Mouse (Mus musculus) cerebellum, adult 2 months (tissue): ENCODE results near the gene Plpp7. TPM values are rescaled to one million over a fixed set of nuclear protein-coding genes. Genes with fewer than 3 reads are reported as not detected.
A peak's percentile ranks its signal among the peaks of the same experiment; 100 is the strongest.

Source experiments
- DNase-seq, 2 experiments: peaks; one replicate each; pipeline ENCODE4 v3.0.0; 2021
- H3K27ac ChIP-seq: fragments of 200-500 bp; 2 replicates; pipeline ENCODE4 v1.5.1; 2012; ENCODE audit warnings: low read length, control low read depth, inconsistent platforms; ENCODE audit not compliant: insufficient read depth
- H3K27me3 ChIP-seq: fragments of 200-500 bp; 2 replicates; pipeline ENCODE4 v1.6.1; 2012; ENCODE audit warnings: inconsistent platforms, mild to moderate bottlenecking, low read length, moderate library complexity; ENCODE audit not compliant: control insufficient read depth, insufficient read depth
- H3K4me1 ChIP-seq: fragments of 200-500 bp; 2 replicates; pipeline ENCODE4 v1.6.1; 2011; ENCODE audit warnings: low read length; ENCODE audit not compliant: control insufficient read depth, insufficient read depth
- H3K4me3 ChIP-seq: fragments of 200-500 bp; replicated peaks from 2 replicates; pipeline ENCODE3; 2011; ENCODE audit warnings: mild to moderate bottlenecking, low read depth, low read length, control low read depth; ENCODE audit not compliant: insufficient read depth
- CTCF ChIP-seq: fragments of 200-500 bp; IDR thresholded peaks from 2 replicates; pipeline ENCODE4 v1.5.1; 2011; ENCODE audit warnings: low read depth, mild to moderate bottlenecking, control low read depth, low read length, moderate library complexity, borderline replicate concordance; ENCODE audit not compliant: insufficient read depth
- POLR2A ChIP-seq: fragments of 200-500 bp; IDR thresholded peaks from 2 replicates; pipeline ENCODE4 v1.6.1; 2011; ENCODE audit warnings: low read length, control low read depth, borderline replicate concordance; ENCODE audit not compliant: insufficient read depth
- WGBS: fragments of 180-500 bp; shearing (Covaris S2); methylation state at CpG from one replicate; pipeline ENCODE4 v1.1.7; 2018; 5-methylcytosine and 5-hydroxymethylcytosine counted together
- polyA plus RNA-seq: library from polyadenylated mRNA; depleted of rRNA; stranded (reverse); fragments of >200 nt; gene quantifications from 2 replicates; pipeline ENCODE4 v1.2.3, GENCODE M21; 2012; rRNA removed

Gene Plpp7
- polyA plus RNA-seq, 1 experiment = 41.3 TPM

- 34% methylated on average over 10 of the region's 10 CpGs for whole genome bisulfite sequencing
These were observed 61.3 kb downstream of the Plpp7 start for GRCm38 (mm10) chr2:32156645-32157044.

GRCm38 (mm10) chr2:32157328-32157727, 62.0 kb downstream of the Plpp7 start:
- H3K4me1 ChIP-seq = peaks cover 45% of the 10 kb centered on the region
- no peak overlapping the region for H3K4me3 ChIP-seq
- H3K27me3 ChIP-seq = no peaks in the 10 kb centered on the region
- 0 out of 2 replicates have a peak overlapping the region, but pooled peaks have one; percentile 23 for H3K27ac ChIP-seq
- DNase-seq = no peak
- 24% methylated on average over 4 of the region's 4 CpGs for WGBS
- TF ChIP-seq CTCF (no peak), POLR2A (no peak)

More at GRCm38 (mm10) chr2:32156645-32157044, 61.3 kb downstream of the Plpp7 start:
- Histone ChIP-seq H3K4me1 (peaks cover 41% of the 10 kb centered on the region), H3K4me3 (no peak overlapping the region), H3K27me3 (no peaks in the 10 kb centered on the region), H3K27ac (no peak overlapping the region)
- TF ChIP-seq CTCF = no peak
- DNase-seq = no peak

GRCm38 (mm10) chr2:32158616-32159239, 63.4 kb downstream of the Plpp7 start:
- peaks cover 45% of the 10 kb centered on the region for H3K4me1 ChIP-seq

More at GRCm38 (mm10) chr2:32158616-32159239, 63.4 kb downstream of the Plpp7 start:
- Histone ChIP-seq H3K27me3 (no peaks in the 10 kb centered on the region), H3K27ac (no peak overlapping the region), H3K4me3 (no peak overlapping the region)
- WGBS = 46% methylated on average over 12 of the region's 12 CpGs
- TF ChIP-seq POLR2A = no peak
- TF ChIP-seq CTCF = 0 out of 2 replicates have a peak, but pooled peaks have one; percentile 24
- no peak for DNase-seq

Other genes with a start within 250 kb of the Plpp7 start
- gene Fibcd1, start 249.5 kb upstream of the Plpp7 start, polyA plus RNA-seq = 1.3 and 1.5 TPM in 2 replicates
- 3.8 and 4.0 TPM in 2 replicates for gene Lamc3, start 208.2 kb upstream of the Plpp7 start, polyA plus RNA-seq
- 11.7 and 14.1 TPM in 2 replicates for gene Aif1l, start 145.4 kb upstream of the Plpp7 start, polyA plus RNA-seq
- 43.7 and 47.0 TPM in 2 replicates for gene Nup214, start 121.1 kb upstream of the Plpp7 start, polyA plus RNA-seq
- 4.2 and 4.4 TPM in 2 replicates for gene Fam78a, start 10.7 kb upstream of the Plpp7 start, polyA plus RNA-seq
- gene Prrc2b, start 55.6 kb downstream of the Plpp7 start, polyA plus RNA-seq = 88.9 and 95.6 TPM in 2 replicates
- 23.1 and 23.9 TPM in 2 replicates for gene Pomt1, start 141.1 kb downstream of the Plpp7 start, polyA plus RNA-seq
- gene Uck1, start 164.6 kb downstream of the Plpp7 start, polyA plus RNA-seq = 72.0 and 74.4 TPM in 2 replicates
- 74.0 TPM in 2 replicates for gene Golga2, start 191.9 kb downstream of the Plpp7 start, polyA plus RNA-seq
- gene Swi5, start 192.5 kb downstream of the Plpp7 start, polyA plus RNA-seq = 242 and 270 TPM in 2 replicates